ENCODE assay signal across 26 mouse cellular contexts in the genomic region with DNA sequence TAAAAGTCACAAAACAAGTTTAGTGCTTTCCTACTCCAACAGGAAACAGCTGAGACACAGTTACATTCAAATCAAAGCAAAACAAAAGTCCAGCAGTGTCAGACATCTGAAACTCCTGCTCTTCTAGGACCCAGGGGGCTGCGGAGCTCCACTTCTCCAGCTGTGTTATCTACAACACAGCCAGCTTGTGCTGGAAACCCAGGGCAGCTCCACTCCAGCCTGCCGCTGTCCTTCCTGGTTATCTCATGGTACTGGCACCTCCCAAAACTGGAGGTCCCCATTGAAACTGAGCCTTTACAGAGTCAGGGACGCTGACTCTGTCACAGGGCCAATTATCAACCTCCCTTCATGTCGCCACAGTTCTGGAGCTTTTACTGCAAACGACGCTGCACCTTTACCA. TPM values are rescaled to one million over a fixed set of nuclear protein-coding genes. Genes with fewer than 3 reads are reported as not detected.
A peak's percentile ranks its signal among the peaks of the same experiment; 100 is the strongest.
DNase-seq lines count a peak whose midpoint lies in the region; ATAC-seq lines count a peak whose summit lies in the region.
"Had no signal": no experiment of that assay in that cellular context is flagged by ENCODE, and none has a peak within 500 bp of the region (broad histone marks: within the 10 kb centered on the region; RNA-seq: fewer than 3 reads in every experiment).

No protein-coding gene starts in this region.

- 18% methylated on average over 6 of the region's 6 CpGs for WGBS in heart, embryonic 13.5 days
- WGBS in heart, embryonic 11.5 days (ENCODE audit: insufficient replicate concordance): 25% methylated on average over 6 of the region's 6 CpGs
- WGBS in kidney, embryonic 16.5 days: 38% methylated on average over 6 of the region's 6 CpGs

- H3K36me3 ChIP-seq in heart, embryonic 13.5 days: no peaks in the 10 kb centered on the region
- no peaks in the 10 kb centered on the region for H3K36me3 ChIP-seq in heart, embryonic 11.5 days (ENCODE audit: control insufficient read depth, insufficient read depth, low read length)
- no peaks in the 10 kb centered on the region for H3K36me3 ChIP-seq in kidney, embryonic 16.5 days (ENCODE audit: insufficient read depth, low read length)
- H3K36me3 ChIP-seq: embryonic facial prominence, embryonic 12.5 days; forebrain, embryonic 15.5 days; G1E; hindbrain, embryonic 13.5 days; intestine, embryonic 15.5 days had no signal

- H3K9me3 ChIP-seq in heart, embryonic 13.5 days: peaks cover 9% of the 10 kb centered on the region; the same call in 1 of the 2 replicates
- no peaks in the 10 kb centered on the region for H3K9me3 ChIP-seq in heart, embryonic 11.5 days (replicated peaks; ENCODE audit: control insufficient read depth, low read length)
- no peaks in the 10 kb centered on the region for H3K9me3 ChIP-seq in kidney, embryonic 16.5 days (ENCODE audit: low read length)
- H3K9me3 ChIP-seq: embryonic facial prominence, embryonic 12.5 days; forebrain, embryonic 15.5 days; G1E; hindbrain, embryonic 13.5 days; intestine, embryonic 15.5 days had no signal

- no peaks in the 10 kb centered on the region for H3K27me3 ChIP-seq in heart, embryonic 13.5 days (replicated peaks)
- H3K27me3 ChIP-seq in heart, embryonic 11.5 days (ENCODE audit: control insufficient read depth, insufficient read depth, low read length): no peaks in the 10 kb centered on the region
- no peaks in the 10 kb centered on the region for H3K27me3 ChIP-seq in kidney, embryonic 16.5 days (ENCODE audit: insufficient read depth, low read length)
- H3K27me3 ChIP-seq: embryonic facial prominence, embryonic 12.5 days; forebrain, embryonic 15.5 days; hindbrain, embryonic 13.5 days; intestine, embryonic 15.5 days had no signal

- ATAC-seq in heart, embryonic 13.5 days (ENCODE audit: extremely low read depth, insufficient number of reproducible peaks, low FRiP score, low TSS enrichment): no peak
- ATAC-seq in heart, embryonic 11.5 days (replicated peaks; ENCODE audit: insufficient number of reproducible peaks, low FRiP score, low TSS enrichment): no peak
- ATAC-seq in kidney, embryonic 16.5 days (ENCODE audit: low FRiP score, low TSS enrichment): no peak
- ATAC-seq: CD4-positive, CD25-positive, alpha-beta regulatory T cell, adult 4 months; forebrain, embryonic 15.5 days; hindbrain, postnatal 0 days; intestine, embryonic 15.5 days had no signal

- peak; percentile 1 for DNase-seq in cerebellum, adult 9-11 months
- DNase-seq in cerebellum, postnatal 25 days: no peak
- no peak for DNase-seq in heart, adult 9 months (ENCODE audit: low spot score in 2 of 2)
- peak; percentile 19 to 32 for DNase-seq in heart, postnatal 10 days
- peak; percentile 33 for DNase-seq in kidney, postnatal 10 days
- DNase-seq: adrenal gland, adult 8-10 months; adrenal gland, postnatal 36 days; B cell, adult 2 months; cerebellum, adult 2 months; cerebellum, postnatal 14 days; kidney, adult 8-10 months had no signal

- intact Hi-C loops in heart, postnatal 10 days (cut with DNase I): no loop called here

- H3K4me3 ChIP-seq in heart, embryonic 13.5 days: no peak overlapping the region
- H3K4me3 ChIP-seq in heart, embryonic 11.5 days (ENCODE audit: low read depth, low read length): no peak overlapping the region
- no peak overlapping the region for H3K4me3 ChIP-seq in kidney, embryonic 16.5 days (ENCODE audit: low read length)
- H3K4me3 ChIP-seq: embryonic facial prominence, embryonic 12.5 days; forebrain, embryonic 15.5 days; hindbrain, embryonic 13.5 days; intestine, embryonic 15.5 days had no signal

- peaks cover 7% of the 10 kb centered on the region for H3K4me1 ChIP-seq in heart, embryonic 13.5 days
- H3K4me1 ChIP-seq in heart, embryonic 11.5 days (ENCODE audit: control insufficient read depth, insufficient read depth, low read length): peaks cover 3% of the 10 kb centered on the region; the same call in 1 of the 2 replicates
- no peaks in the 10 kb centered on the region for H3K4me1 ChIP-seq in kidney, embryonic 16.5 days (ENCODE audit: insufficient read depth, low read length)
- H3K4me1 ChIP-seq: embryonic facial prominence, embryonic 12.5 days; forebrain, embryonic 15.5 days; hindbrain, embryonic 13.5 days; intestine, embryonic 15.5 days had no signal

- H3K27ac ChIP-seq in heart, embryonic 13.5 days (replicated peaks): no peak overlapping the region
- no peak overlapping the region for H3K27ac ChIP-seq in heart, embryonic 11.5 days (ENCODE audit: low read depth, low read length)
- no peak overlapping the region for H3K27ac ChIP-seq in kidney, embryonic 16.5 days (ENCODE audit: low read length)
- H3K27ac ChIP-seq: embryonic facial prominence, embryonic 12.5 days; forebrain, embryonic 15.5 days; hindbrain, embryonic 13.5 days; hindbrain, postnatal 0 days; intestine, embryonic 15.5 days had no signal

- H3K4me2 ChIP-seq in heart, embryonic 13.5 days: peak overlapping the region; percentile 38
- no peak overlapping the region for H3K4me2 ChIP-seq in heart, embryonic 11.5 days
- no peak overlapping the region for H3K4me2 ChIP-seq in kidney, embryonic 16.5 days (replicated peaks; ENCODE audit: low read depth, low read length)
- H3K4me2 ChIP-seq: embryonic facial prominence, embryonic 12.5 days; forebrain, embryonic 15.5 days; hindbrain, embryonic 13.5 days; intestine, embryonic 15.5 days had no signal

- no peak overlapping the region for H3K9ac ChIP-seq in heart, embryonic 13.5 days
- H3K9ac ChIP-seq in heart, embryonic 11.5 days (ENCODE audit: low read depth, low read length): no peak overlapping the region
- no peak overlapping the region for H3K9ac ChIP-seq in kidney, embryonic 16.5 days (replicated peaks; ENCODE audit: low read length)
- H3K9ac ChIP-seq: embryonic facial prominence, embryonic 12.5 days; forebrain, embryonic 15.5 days; hindbrain, embryonic 13.5 days; intestine, embryonic 15.5 days had no signal

RNA-seq across cellular contexts. Expression of gene Gm11983, which starts 40.3 kb away (rescaled TPM):
- not detected in 2 replicates for polyA plus RNA-seq in heart, embryonic 13.5 days (2015; fragmentation: Nextera tagmentation; extraction: Ambion mirVana)
- not detected for total RNA-seq in heart, postnatal 10 days (2021)
- polyA plus RNA-seq in heart, embryonic 11.5 days (2014; fragmentation: Nextera tagmentation; extraction: Ambion mirVana): not detected in 2 replicates
- not detected in 2 replicates for polyA plus RNA-seq in kidney, embryonic 16.5 days (2015; fragmentation: Nextera tagmentation; extraction: Ambion mirVana)
- total RNA-seq: adrenal gland, adult 8-10 months; adrenal gland, postnatal 36 days; gastrocnemius, adult 8-10 months; hematopoietic stem cell, adult 5-6 weeks; hindbrain, postnatal 0 days had no signal
- polyA plus RNA-seq: CD4-positive, CD25-positive, alpha-beta regulatory T cell, adult 4 months; cerebellum, adult 2 months; cortical plate, adult 2 months; embryonic facial prominence, embryonic 12.5 days; forebrain, embryonic 11.5 days; forebrain, embryonic 15.5 days; G1E; gonadal fat pad, adult 2 months; hindbrain, embryonic 13.5 days; hindbrain, postnatal 0 days; intestine, embryonic 15.5 days had no signal

Comparison
In these comparisons a context has a peak if more than half of its experiments do, and no peak if none do; other contexts are left out.
1. DNase-seq: peak in cerebellum, adult 9-11 months (single experiment), heart, postnatal 10 days (2 of 2) and kidney, postnatal 10 days (single experiment); none in cerebellum, postnatal 25 days (0 of 2) and heart, adult 9 months (0 of 2).